Mouse (Mus musculus) MEL-GATA-1-ER (cell line): ENCODE data around the gene Acta1.

ENCODE experiments used
- DNase-seq: peaks from one replicate; pipeline ENCODE4 v3.0.0-alpha.2; 2012; ENCODE audit warnings: low read depth; ENCODE audit errors: extremely low read depth

Gene Acta1

GRCm38 (mm10) chr8:123845114-123845513 lies 49.4 kb downstream of the Acta1 start:
- DNase-seq, result no peak

DNA sequence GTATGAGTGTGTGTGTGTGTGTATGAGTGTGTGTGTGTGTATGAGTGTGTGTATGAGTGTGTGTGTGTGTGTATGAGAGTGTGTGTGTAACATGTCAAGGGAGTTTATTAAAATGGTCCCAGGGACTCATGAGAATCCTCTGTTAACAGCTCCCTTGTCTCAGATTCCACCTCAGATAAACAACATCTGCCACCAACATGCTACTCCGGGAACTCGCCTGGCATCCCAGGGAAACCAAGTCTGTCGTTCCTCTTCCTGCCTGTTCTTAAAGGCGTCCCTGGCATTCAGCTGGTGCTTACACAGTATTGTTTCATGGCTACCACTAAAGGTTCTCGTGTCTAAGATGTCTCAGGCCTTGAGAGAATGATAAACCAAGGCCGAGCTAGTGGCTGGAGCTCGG lies 50.2 kb downstream of the Acta1 start:
- DNase-seq, result no peak

DNA sequence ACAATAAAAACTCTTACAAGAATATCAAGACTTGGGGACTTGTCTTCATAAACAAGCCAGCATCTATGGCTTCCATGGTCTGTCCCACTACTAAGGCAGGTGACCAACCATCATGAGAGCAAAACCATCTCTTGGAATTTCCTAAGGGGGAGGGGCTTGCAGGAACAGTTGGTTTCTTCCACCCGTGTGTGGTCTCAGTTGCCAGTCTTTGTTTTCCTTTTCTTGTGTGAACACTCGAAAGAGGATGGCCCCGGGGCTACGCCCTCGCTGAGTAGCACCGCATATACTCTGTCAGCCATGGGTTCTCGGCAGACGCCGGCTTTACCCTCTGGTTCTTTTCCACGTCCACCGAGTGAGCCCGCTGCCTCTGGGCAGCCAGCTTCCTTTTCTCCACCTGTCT lies 52.5 kb downstream of the Acta1 start:
- no peak for DNase-seq
